Mouse (Mus musculus) CH12.LX (cell line): ENCODE data around the gene Scarf2. TPM values are rescaled to one million over a fixed set of nuclear protein-coding genes. Genes with fewer than 3 reads are reported as not detected.

ENCODE experiments used
- DNase-seq: peaks from one replicate; pipeline ENCODE4 v3.0.0-alpha.2; 2013; ENCODE audit errors: extremely low read depth
- H3K27ac ChIP-seq: 2 replicates; pipeline ENCODE4 v1.5.1; 2012; ENCODE audit warnings: low read depth, mild to moderate bottlenecking, control low read depth, moderate library complexity; ENCODE audit not compliant: insufficient read depth
- H3K27me3 ChIP-seq: replicated peaks from 2 replicates; pipeline ENCODE3; 2012; ENCODE audit warnings: inconsistent platforms
- H3K36me3 ChIP-seq, 2 experiments: replicated peaks in 1 of 2; 2 replicates each; pipeline versions ENCODE3 to v1.6.1; 2012; ENCODE audit warnings: inconsistent platforms in 1 of 2, low read length in 1 of 2, mild to moderate bottlenecking in 1 of 2, mixed read lengths in 1 of 2, moderate library complexity in 1 of 2; ENCODE audit not compliant: control insufficient read depth in 1 of 2, insufficient read depth in 1 of 2
- H3K4me1 ChIP-seq, 2 experiments: 2 replicates each; pipeline ENCODE4 v1.6.1; 2012; ENCODE audit warnings: inconsistent platforms in 1 of 2, moderate library complexity in 1 of 2; ENCODE audit not compliant: insufficient read depth in 2 of 2, control insufficient read depth in 1 of 2
- H3K4me2 ChIP-seq: 2 replicates; pipeline ENCODE4 v1.6.1; 2012; ENCODE audit warnings: low read depth, mild to moderate bottlenecking, control low read depth; ENCODE audit not compliant: poor library complexity, insufficient read depth, severe bottlenecking
- H3K4me3 ChIP-seq, 3 experiments: fragments of 150-350 bp in 1 of 3; sonication (generic) in 1 of 3; replicated peaks in 1 of 3; 2 replicates each; pipeline versions ENCODE3 to v1.5.1; 2011 to 2012; ENCODE audit warnings: low read depth in 2 of 3, low read length in 2 of 3, mild to moderate bottlenecking in 2 of 3, moderate library complexity in 2 of 3, control low read depth in 1 of 3, improper control_type of control experiment in 1 of 3, inconsistent platforms in 1 of 3, mixed read lengths in 1 of 3; ENCODE audit not compliant: poor library complexity in 1 of 3
- H3K79me2 ChIP-seq: replicated peaks from 2 replicates; pipeline ENCODE4 v1.6.1; 2012; ENCODE audit warnings: mild to moderate bottlenecking, moderate library complexity; ENCODE audit not compliant: control insufficient read depth, poor library complexity, insufficient read depth, severe bottlenecking; ENCODE audit errors: extremely low read depth
- H3K9ac ChIP-seq: 2 replicates; pipeline ENCODE4 v1.6.1; 2012; ENCODE audit warnings: low read depth, mild to moderate bottlenecking, control low read depth, moderate library complexity; ENCODE audit not compliant: insufficient read depth
- H3K9me3 ChIP-seq: replicated peaks from 2 replicates; pipeline ENCODE3; 2012; ENCODE audit warnings: low read length, inconsistent platforms, mixed read lengths
- CTCF ChIP-seq, 2 experiments: IDR thresholded peaks in 1 of 2; conservative IDR thresholded peaks in 1 of 2; 2 replicates each; pipeline ENCODE4 v1.5.1; 2011 to 2012; ENCODE audit warnings: low read depth in 2 of 2, low read length in 2 of 2, improper control_type of control experiment in 1 of 2, inconsistent platforms in 1 of 2, mild to moderate bottlenecking in 1 of 2, moderate library complexity in 1 of 2
- E2F4 ChIP-seq: IDR thresholded peaks from 2 replicates; pipeline ENCODE4 v1.6.1; 2011; ENCODE audit warnings: low read depth, low read length, improper control_type of control experiment; ENCODE audit not compliant: insufficient replicate concordance
- ELF1 ChIP-seq: IDR thresholded peaks from 2 replicates; pipeline ENCODE4 v1.6.1; 2014; ENCODE audit warnings: low read depth, mild to moderate bottlenecking, inconsistent platforms, low read length, improper control_type of control experiment
- JUN ChIP-seq: IDR thresholded peaks from 2 replicates; pipeline ENCODE4 v1.6.1; 2011; ENCODE audit warnings: low read depth, mild to moderate bottlenecking, low read length, improper control_type of control experiment, moderate library complexity; ENCODE audit not compliant: insufficient read depth
- KAT2A ChIP-seq: IDR thresholded peaks from 2 replicates; pipeline ENCODE4 v1.6.1; 2012; ENCODE audit warnings: low read length, improper control_type of control experiment, inconsistent platforms; ENCODE audit not compliant: insufficient replicate concordance
- PAX5 ChIP-seq: IDR thresholded peaks from 2 replicates; pipeline ENCODE4 v1.6.1; 2012; ENCODE audit warnings: low read length, inconsistent platforms, mixed read lengths
- RAD21 ChIP-seq: IDR thresholded peaks from 2 replicates; pipeline ENCODE4 v1.6.1; 2011; ENCODE audit warnings: low read depth, mild to moderate bottlenecking, low read length, improper control_type of control experiment, moderate library complexity
- SMC3 ChIP-seq: IDR thresholded peaks from 2 replicates; pipeline ENCODE4 v1.6.1; 2011; ENCODE audit warnings: low read depth, low read length, improper control_type of control experiment
- UBTF ChIP-seq: IDR thresholded peaks from 2 replicates; pipeline ENCODE4 v1.6.1; 2012; ENCODE audit warnings: low read depth, mild to moderate bottlenecking, inconsistent platforms, low read length, improper control_type of control experiment, moderate library complexity
- ZC3H11A ChIP-seq: IDR thresholded peaks from 2 replicates; pipeline ENCODE4 v1.6.1; 2012; ENCODE audit warnings: low read depth, mild to moderate bottlenecking, inconsistent platforms, low read length, improper control_type of control experiment
- dilution Hi-C: fragments of 300-500 bp; cut with MboI; formaldehyde crosslinking; loops from 2 replicates; pipeline ENCODE4 v1.14.3; 2020; ENCODE audit warnings: low sequenced_read_pairs; ENCODE audit not compliant: extremely low pct_unique_long_range_greater_than_20kb, extremely low pct_ligation_motif_present
- in situ Hi-C: fragments of 300-500 bp; cut with MboI; formaldehyde crosslinking; loops from 3 replicates; pipeline ENCODE4 v1.14.3; 2019; ENCODE audit warnings: low sequenced_read_pairs, low pct_ligation_motif_present, low pct_unique_long_range_greater_than_20kb, mixed read lengths
- polyA plus RNA-seq: library from polyadenylated mRNA; unstranded; fragments of >175 nt; gene quantifications from 2 replicates; pipeline ENCODE4 v1.2.1, GENCODE M21; 2012; ENCODE audit warnings: low read depth; ENCODE audit not compliant: insufficient read length
- total RNA-seq, 2 experiments: library from RNA; depleted of rRNA; stranded (reverse); fragments of 300-350 nt in 1 of 2; fragments of >200 nt in 1 of 2; gene quantifications; 2 replicates each; pipeline ENCODE4 v1.2.3; 2012 to 2014

Scarf2 gene
- total and polyA plus RNA-seq, 3 experiments = not detected

DNA sequence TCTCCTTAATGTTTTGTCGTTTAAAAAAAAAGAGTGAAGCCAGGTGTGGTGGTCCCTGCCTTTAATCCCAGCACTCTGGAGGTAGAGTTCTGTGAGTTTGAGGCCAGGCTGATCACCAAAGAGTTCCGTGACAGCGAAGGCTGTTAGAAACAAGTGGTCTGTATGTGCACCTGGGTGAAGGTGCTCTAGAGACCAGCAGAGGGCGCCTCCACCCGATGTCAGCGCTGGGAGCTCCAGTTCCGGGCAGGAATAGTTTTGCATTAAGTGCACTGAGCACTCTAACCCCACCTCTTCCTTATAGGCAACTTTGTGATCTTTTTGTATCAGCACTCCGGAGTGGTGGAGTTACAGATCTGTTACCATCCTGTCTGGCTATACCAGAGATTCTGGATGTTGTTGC is 36.4 kb upstream of the Scarf2 start:
- Histone ChIP-seq H3K79me2 (no peaks in the 10 kb centered on the region), H3K27ac (no peak overlapping the region), H3K36me3 (no peaks in the 10 kb centered on the region), H3K4me1 (no peaks in the 10 kb centered on the region), H3K9me3 (peaks cover 13% of the 10 kb centered on the region), H3K27me3 (peaks cover 9% of the 10 kb centered on the region), H3K4me3 (no peak overlapping the region), H3K9ac (no peak overlapping the region), H3K4me2 (no peak overlapping the region)
- peak; percentile 31 for TF ChIP-seq SMC3
- TF ChIP-seq ELF1 = no peak
- TF ChIP-seq CTCF (conservative IDR thresholded peaks at IDR 0.05 in 1 of 2, IDR thresholded peaks at IDR 0.05 in 1 of 2; ENCODE audit: low read depth in 2 of 2, low read length in 2 of 2) = peak; percentile 27 to 56; a peak in 3 of 4 replicates
- in situ Hi-C loops (no loop called here), dilution Hi-C loops (no loop called here)
- DNase-seq = peak; percentile 11

DNA sequence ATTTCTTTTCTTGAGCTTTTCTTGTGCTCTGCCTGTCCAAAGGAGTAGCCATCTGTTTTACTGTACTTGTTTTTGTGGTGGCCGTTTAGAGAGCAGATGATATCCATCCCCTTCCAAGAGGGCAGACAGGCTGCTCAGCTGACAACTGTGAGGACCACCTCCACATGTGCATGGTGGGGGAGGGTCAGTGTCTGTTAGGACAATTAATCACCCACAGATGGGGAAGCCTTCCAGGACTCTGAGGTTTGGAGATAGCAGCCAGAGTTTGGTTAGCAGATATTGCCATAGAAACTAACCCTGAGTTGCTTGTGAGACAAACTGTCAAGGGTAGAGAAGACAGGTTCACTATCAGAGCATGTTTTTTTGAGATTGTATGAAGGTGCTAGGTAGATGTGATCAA is 36.0 kb upstream of the Scarf2 start:
- Histone ChIP-seq H3K27me3 (peaks cover 9% of the 10 kb centered on the region), H3K4me1 (no peaks in the 10 kb centered on the region), H3K9me3 (peaks cover 11% of the 10 kb centered on the region), H3K4me2 (no peak overlapping the region), H3K9ac (no peak overlapping the region), H3K4me3 (no peak overlapping the region), H3K36me3 (no peaks in the 10 kb centered on the region), H3K79me2 (no peaks in the 10 kb centered on the region), H3K27ac (no peak overlapping the region)
- DNase-seq = no peak
- dilution Hi-C loops (no loop called here), in situ Hi-C loops (no loop called here)
- TF ChIP-seq ZC3H11A (no peak), E2F4 (no peak), UBTF (no peak), PAX5 (no peak)

DNA sequence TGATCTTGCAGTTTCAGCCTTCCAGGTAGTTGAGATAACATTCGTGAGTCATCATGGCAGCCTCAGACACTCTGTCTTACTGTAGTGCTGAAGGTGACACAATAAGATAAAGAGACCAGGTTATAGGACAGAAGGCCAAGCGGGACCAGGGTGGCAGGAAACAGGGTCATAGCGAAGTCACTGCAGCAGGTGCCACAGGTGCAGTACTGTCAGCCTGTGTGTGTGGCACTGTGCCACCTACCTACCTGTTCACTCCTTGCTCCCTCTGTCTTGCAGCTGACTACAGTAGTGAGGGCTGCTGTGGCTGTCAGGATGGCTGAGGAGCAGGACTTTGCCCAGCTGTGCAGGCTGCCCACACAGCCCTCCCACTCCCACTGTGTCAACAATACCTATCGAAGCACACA is 33.0 kb upstream of the Scarf2 start:
- in situ Hi-C loops = no loop called here
- no peak overlapping the region for H3K9ac ChIP-seq
- no peaks in the 10 kb centered on the region for H3K36me3 ChIP-seq
- peaks cover 11% of the 10 kb centered on the region for H3K9me3 ChIP-seq
- dilution Hi-C loops = no loop called here
- no peak overlapping the region for H3K4me3 ChIP-seq
- H3K27me3 ChIP-seq = no peaks in the 10 kb centered on the region
- no peak for TF ChIP-seq JUN
- TF ChIP-seq KAT2A = no peak
- TF ChIP-seq RAD21 = no peak
- no peaks in the 10 kb centered on the region for H3K79me2 ChIP-seq
- DNase-seq = no peak
- H3K4me1 ChIP-seq = peaks cover 4 to 6% of the 10 kb centered on the region in 2 experiments; a peak in 2 of 4 replicates
- H3K27ac ChIP-seq = no peak overlapping the region
- H3K4me2 ChIP-seq = no peak overlapping the region
